Mouse (Mus musculus) testis, adult 2 months (tissue): Measurements from ENCODE around the gene Ankrd45.

Experiments used
- CTCF ChIP-seq: fragments of 200-500 bp; IDR thresholded peaks from 2 replicates; pipeline ENCODE4 v1.5.1; 2012; ENCODE audit warnings: low read depth, mild to moderate bottlenecking, inconsistent platforms, low read length, moderate library complexity; ENCODE audit not compliant: control insufficient read depth, insufficient read depth, insufficient replicate concordance
- POLR2A ChIP-seq: fragments of 200-500 bp; IDR thresholded peaks from 2 replicates; pipeline ENCODE4 v1.6.1; 2012; ENCODE audit warnings: low read depth, mild to moderate bottlenecking, inconsistent platforms, low read length, moderate library complexity; ENCODE audit not compliant: control insufficient read depth

GRCm38 (mm10) chr1:161219816-161220215 is 77.3 kb downstream of the Ankrd45 start:
- TF ChIP-seq POLR2A (no peak), CTCF (no peak)
